Mouse (Mus musculus) lung, adult 2 months (tissue): ENCODE data around the gene Nup62.

Experiments
- CTCF ChIP-seq: fragments of 200-500 bp; IDR thresholded peaks from 2 replicates; pipeline ENCODE4 v1.5.1; 2011; ENCODE audit warnings: mild to moderate bottlenecking, low read length, control low read depth; ENCODE audit not compliant: insufficient read depth
- POLR2A ChIP-seq: fragments of 200-500 bp; IDR thresholded peaks from 2 replicates; pipeline ENCODE4 v1.6.1; 2011; ENCODE audit warnings: low read depth, mild to moderate bottlenecking, control low read depth, low read length, borderline replicate concordance; ENCODE audit errors: extremely low read depth

DNA sequence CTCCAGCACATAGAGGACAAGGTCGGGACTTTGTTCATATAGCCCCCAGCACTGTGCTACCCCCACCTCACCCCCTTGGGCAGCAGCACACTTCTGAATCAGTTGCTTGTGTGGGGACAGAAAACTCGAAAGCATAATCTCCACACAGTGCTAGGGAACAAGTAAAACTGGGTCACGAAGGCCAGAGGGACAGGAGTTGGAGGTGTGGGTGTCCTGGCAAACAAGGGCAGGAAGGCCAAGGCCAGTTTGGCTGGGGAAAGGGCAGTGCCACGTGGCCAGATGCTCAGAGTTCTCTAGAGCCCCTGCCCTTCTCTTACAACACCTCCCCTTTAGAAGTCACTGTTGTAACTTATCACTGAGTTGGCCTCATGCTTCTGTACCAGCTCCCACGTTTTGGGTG lies 4.0 kb downstream of the Nup62 start:
- TF ChIP-seq CTCF (no peak), POLR2A (no peak)
